Mouse (Mus musculus) brown adipose tissue, adult 24 weeks (tissue): ENCODE results near the gene Thsd4. TPM values are rescaled to one million over a fixed set of nuclear protein-coding genes. Genes with fewer than 3 reads are reported as not detected.

Experiments used
- H3K27ac ChIP-seq: fragments of 200-500 bp; replicated peaks from 2 replicates; pipeline ENCODE4 v1.5.1; 2012; ENCODE audit warnings: low read depth, mild to moderate bottlenecking, low read length
- H3K4me1 ChIP-seq: fragments of 200-500 bp; 2 replicates; pipeline ENCODE4 v1.6.1; 2012; ENCODE audit warnings: low read length, mixed read lengths; ENCODE audit not compliant: control insufficient read depth, insufficient read depth, insufficient read length
- H3K4me3 ChIP-seq: fragments of 200-500 bp; 2 replicates; pipeline ENCODE4 v1.5.1; 2012; ENCODE audit warnings: low read depth, mild to moderate bottlenecking, low read length, moderate library complexity; ENCODE audit not compliant: insufficient read depth
- polyA plus RNA-seq: library from polyadenylated mRNA; stranded (reverse); fragments of >200 nt; gene quantifications from 2 replicates; pipeline ENCODE4 v1.2.4, GENCODE M21; 2012; ENCODE audit not compliant: missing spikeins, insufficient read depth, insufficient read length

The Thsd4 gene
- polyA plus RNA-seq, 1 experiment: 0.24 TPM

- Histone ChIP-seq H3K4me1 (peaks cover 7% of the 10 kb centered on the region), H3K27ac (no peak overlapping the region), H3K4me3 (no peak overlapping the region)
Measured at GRCm38 (mm10) chr9:60234233-60235115, 287.4 kb downstream of the Thsd4 start.

- H3K4me3 ChIP-seq: no peak overlapping the region
- H3K27ac ChIP-seq: no peak overlapping the region
- peaks cover 9% of the 10 kb centered on the region for H3K4me1 ChIP-seq
Measured at GRCm38 (mm10) chr9:60231981-60232881, 289.6 kb downstream of the Thsd4 start.

- Histone ChIP-seq H3K4me3 (no peak overlapping the region), H3K4me1 (peaks cover 9% of the 10 kb centered on the region), H3K27ac (no peak overlapping the region)
Measured at GRCm38 (mm10) chr9:60229496-60229895, 292.4 kb downstream of the Thsd4 start.

GRCm38 (mm10) chr9:60227727-60228126, 294.1 kb downstream of the Thsd4 start:
- no peak overlapping the region for H3K4me3 ChIP-seq
- no peak overlapping the region for H3K27ac ChIP-seq
- H3K4me1 ChIP-seq: peaks cover 9% of the 10 kb centered on the region

GRCm38 (mm10) chr9:60226679-60227078, 295.2 kb downstream of the Thsd4 start:
- Histone ChIP-seq H3K4me3 (no peak overlapping the region), H3K4me1 (peaks cover 3% of the 10 kb centered on the region), H3K27ac (no peak overlapping the region)

GRCm38 (mm10) chr9:60226155-60226554, 295.7 kb downstream of the Thsd4 start:
- no peak overlapping the region for H3K4me3 ChIP-seq
- peaks cover 2% of the 10 kb centered on the region; the same call in 1 of the 2 replicates for H3K4me1 ChIP-seq
- no peak overlapping the region for H3K27ac ChIP-seq

- peaks cover 2% of the 10 kb centered on the region; the same call in 1 of the 2 replicates for H3K4me1 ChIP-seq
- H3K27ac ChIP-seq: no peak overlapping the region
- no peak overlapping the region for H3K4me3 ChIP-seq
Measured at GRCm38 (mm10) chr9:60225453-60225852, 296.4 kb downstream of the Thsd4 start.

GRCm38 (mm10) chr9:60224039-60224695, 297.7 kb downstream of the Thsd4 start:
- peaks cover 2% of the 10 kb centered on the region; the same call in 1 of the 2 replicates for H3K4me1 ChIP-seq
- no peak overlapping the region for H3K4me3 ChIP-seq
- no peak overlapping the region for H3K27ac ChIP-seq

GRCm38 (mm10) chr9:60220431-60220830, 301.4 kb downstream of the Thsd4 start:
- no peak overlapping the region for H3K4me3 ChIP-seq
- H3K4me1 ChIP-seq: no peaks in the 10 kb centered on the region
- no peak overlapping the region for H3K27ac ChIP-seq

GRCm38 (mm10) chr9:60218396-60218795, 303.4 kb downstream of the Thsd4 start:
- H3K4me3 ChIP-seq: no peak overlapping the region
- no peaks in the 10 kb centered on the region for H3K4me1 ChIP-seq
- no peak overlapping the region for H3K27ac ChIP-seq

GRCm38 (mm10) chr9:60216029-60216428, 305.8 kb downstream of the Thsd4 start:
- Histone ChIP-seq H3K4me3 (no peak overlapping the region), H3K4me1 (no peaks in the 10 kb centered on the region), H3K27ac (no peak overlapping the region)

GRCm38 (mm10) chr9:60213111-60213510, 308.7 kb downstream of the Thsd4 start:
- Histone ChIP-seq H3K4me1 (no peaks in the 10 kb centered on the region), H3K4me3 (no peak overlapping the region), H3K27ac (no peak overlapping the region)

- H3K4me3 ChIP-seq: no peak overlapping the region
- no peaks in the 10 kb centered on the region for H3K4me1 ChIP-seq
- H3K27ac ChIP-seq: no peak overlapping the region
Measured at GRCm38 (mm10) chr9:60208843-60209242, 313.0 kb downstream of the Thsd4 start.

- Histone ChIP-seq H3K4me3 (no peak overlapping the region), H3K27ac (no peak overlapping the region), H3K4me1 (no peaks in the 10 kb centered on the region)
Measured at GRCm38 (mm10) chr9:60203141-60203540, 318.7 kb downstream of the Thsd4 start.

GRCm38 (mm10) chr9:60200436-60200835, 321.4 kb downstream of the Thsd4 start:
- H3K27ac ChIP-seq: no peak overlapping the region
- no peak overlapping the region for H3K4me3 ChIP-seq
- H3K4me1 ChIP-seq: no peaks in the 10 kb centered on the region
